Mouse (Mus musculus): ENCODE results near the gene Zxdc.

DNA sequence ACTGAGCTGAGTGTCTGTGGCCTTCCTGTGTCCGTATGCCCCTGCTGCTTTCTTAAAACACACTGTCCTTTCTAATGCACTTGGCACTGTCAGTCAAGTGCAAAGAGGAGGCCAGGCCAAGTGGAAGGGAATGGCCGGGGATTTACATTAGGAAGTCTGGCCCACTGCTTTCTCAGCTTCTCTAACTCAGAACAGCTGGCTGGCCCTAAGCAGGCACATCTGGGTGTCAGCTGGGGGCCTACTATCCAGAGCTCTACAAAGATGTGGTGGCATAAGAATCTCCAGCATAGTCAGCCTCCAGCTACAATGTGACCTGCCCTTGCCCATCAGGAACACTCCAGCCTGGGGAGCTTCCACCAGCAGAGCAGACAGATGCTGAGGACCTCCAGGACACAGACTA lies 19.3 kb upstream of the Zxdc start:
- no peak for TF ChIP-seq CTCF (IDR thresholded peaks at IDR 0.05; ENCODE audit: control insufficient read depth, insufficient read depth, low read length)
- TF ChIP-seq POLR2A (IDR thresholded peaks at IDR 0.05; ENCODE audit: borderline replicate concordance, control insufficient read depth, low read depth, low read length): no peak
